Mouse (Mus musculus): ENCODE results near the gene Scn3a. TPM values are rescaled to one million over a fixed set of nuclear protein-coding genes. Genes with fewer than 3 reads are reported as not detected.

Scn3a gene
- polyA plus RNA-seq (2015; fragmentation: Nextera tagmentation; extraction: Ambion mirVana): 1.7 and 3.0 TPM in 2 replicates

DNA sequence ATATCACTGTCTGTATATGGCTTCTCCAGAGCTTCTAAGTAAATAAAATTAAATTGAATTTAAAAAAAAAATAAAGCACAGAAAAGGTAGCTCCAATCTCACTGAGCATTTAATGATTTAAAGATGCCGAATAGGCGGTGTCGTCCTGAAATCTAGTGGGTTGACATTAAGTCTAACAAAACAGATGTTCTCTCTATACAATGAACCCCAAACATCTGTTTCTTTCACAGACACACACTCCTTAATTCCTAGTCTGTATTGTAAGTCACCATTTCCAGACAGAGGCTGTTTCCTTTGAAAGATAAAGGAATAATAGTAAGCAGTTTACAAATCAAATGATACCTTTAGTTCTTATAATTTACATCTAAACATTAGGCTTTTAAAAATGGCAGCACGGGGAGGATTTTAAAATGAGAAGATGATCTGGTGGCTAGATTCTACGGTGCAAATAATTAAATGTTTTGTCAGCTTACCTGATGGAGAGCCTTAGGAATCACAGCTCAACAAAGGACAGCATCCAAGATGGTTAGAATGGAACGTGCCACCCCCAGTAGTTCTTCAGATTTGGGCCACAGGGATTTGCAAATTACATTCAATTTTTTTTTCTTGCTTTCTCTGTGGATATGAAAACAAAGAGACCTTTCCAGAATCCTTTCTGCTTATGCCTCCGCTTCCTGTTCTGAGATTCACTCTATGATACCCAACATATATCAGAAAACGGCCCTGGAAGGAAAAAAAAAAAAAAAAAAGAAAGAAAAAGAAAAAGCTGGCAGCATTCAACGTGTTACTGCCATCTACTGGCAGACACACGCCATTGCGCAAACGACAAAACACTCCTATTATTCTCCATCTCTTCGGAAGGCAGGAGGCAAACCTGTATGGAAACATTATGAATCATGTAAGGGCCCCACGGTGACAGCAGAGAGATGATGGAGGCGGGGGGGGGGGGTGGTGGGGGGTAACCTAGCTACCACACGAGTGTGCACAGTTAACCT is at the start of gene Scn3a:
Gene Scn3a, minus strand, starts transcription at position 835 of the 995 bp plus-strand sequence.
- ATAC-seq (ENCODE audit: low FRiP score, low read depth): peak; percentile 61; the same call in 1 of the 2 replicates
- Histone ChIP-seq H3K4me1 (no peaks in the 10 kb centered on the region), H3K36me3 (no peaks in the 10 kb centered on the region), H3K9ac (no peak within 1 kb of the TSS), H3K27ac (no peak within 1 kb of the TSS), H3K4me3 (peak within 1 kb of the TSS; percentile 18), H3K9me3 (no peaks in the 10 kb centered on the region), H3K27me3 (no peaks in the 10 kb centered on the region), H3K4me2 (replicated peaks) (peak within 1 kb of the TSS; percentile 41)
- 17% methylated on average over 16 of the region's 16 CpGs for WGBS

DNA sequence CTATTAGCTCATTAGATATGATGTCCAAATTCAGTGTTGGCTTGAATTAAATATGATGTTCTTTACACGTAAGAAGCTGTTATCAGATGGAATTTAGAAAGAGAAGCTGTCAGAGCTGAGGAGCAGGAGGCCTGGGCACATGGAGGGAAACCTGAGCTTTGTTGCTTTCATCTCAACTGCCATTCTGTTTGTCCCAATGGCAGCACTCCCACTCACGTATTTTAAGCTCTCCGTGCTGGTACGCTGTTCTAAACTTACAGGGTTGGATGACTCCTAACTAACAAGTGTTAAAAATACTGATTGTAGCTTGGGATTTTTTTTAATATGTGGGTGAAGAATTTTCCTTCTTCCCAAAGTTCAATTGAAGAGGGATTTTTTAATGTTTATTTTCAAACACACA is 44.5 kb upstream of the Scn3a start:
- Histone ChIP-seq H3K9ac (no peak overlapping the region), H3K27ac (no peak overlapping the region), H3K9me3 (no peaks in the 10 kb centered on the region), H3K4me3 (no peak overlapping the region), H3K36me3 (no peaks in the 10 kb centered on the region), H3K27me3 (no peaks in the 10 kb centered on the region), H3K4me1 (no peaks in the 10 kb centered on the region), H3K4me2 (replicated peaks) (no peak overlapping the region)
- 81% methylated on average over 4 of the region's 4 CpGs for WGBS
- no peak for ATAC-seq (ENCODE audit: low FRiP score, low read depth)

DNA sequence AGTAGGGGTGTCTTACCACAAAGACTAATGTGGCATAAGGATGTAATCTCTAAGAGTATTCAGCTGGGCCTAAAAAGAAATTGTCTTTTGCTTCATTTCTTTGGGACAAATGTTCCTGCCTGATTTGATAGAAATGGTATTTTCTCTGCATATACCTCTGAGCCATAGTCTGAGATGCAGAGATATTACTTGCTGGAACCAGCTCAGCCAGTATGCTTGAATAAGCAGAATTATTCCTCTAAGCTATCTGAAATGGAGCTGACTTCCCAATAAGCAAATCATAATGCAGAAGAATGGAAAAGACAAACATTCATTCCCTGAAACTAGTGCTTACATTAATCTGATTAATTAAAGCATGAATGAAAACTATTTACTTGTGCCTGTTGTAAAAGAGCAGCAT is 40.4 kb upstream of the Scn3a start:
- H3K4me3 ChIP-seq: no peak overlapping the region
- H3K27ac ChIP-seq: no peak overlapping the region
- H3K4me1 ChIP-seq: no peaks in the 10 kb centered on the region
- no peak overlapping the region for H3K4me2 ChIP-seq (replicated peaks)
- H3K27me3 ChIP-seq: no peaks in the 10 kb centered on the region
- ATAC-seq (ENCODE audit: low FRiP score, low read depth): no peak
- no peaks in the 10 kb centered on the region for H3K36me3 ChIP-seq
- H3K9me3 ChIP-seq: no peaks in the 10 kb centered on the region
- H3K9ac ChIP-seq: no peak overlapping the region

DNA sequence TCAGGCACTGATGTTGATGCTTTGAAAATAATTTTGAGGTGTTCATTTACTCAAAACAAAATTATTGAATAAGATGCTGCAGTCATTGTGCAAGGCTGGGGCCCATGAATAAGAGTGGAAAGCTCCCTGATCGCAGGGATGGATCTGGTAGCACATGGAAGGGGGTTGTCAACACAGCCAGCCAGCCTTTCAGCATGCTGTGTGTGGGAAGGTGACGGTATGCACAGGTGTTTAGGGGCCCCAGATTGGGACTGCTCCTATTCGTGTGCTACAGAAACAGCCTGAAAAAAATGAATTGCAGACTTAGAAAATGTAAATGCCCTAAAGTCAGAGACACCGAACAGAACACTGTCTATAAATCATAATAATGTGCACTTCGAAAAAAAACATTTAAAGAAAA is 20.3 kb upstream of the Scn3a start:
- Histone ChIP-seq H3K4me3 (no peak overlapping the region), H3K27me3 (no peaks in the 10 kb centered on the region), H3K4me1 (no peaks in the 10 kb centered on the region), H3K9me3 (no peaks in the 10 kb centered on the region), H3K36me3 (no peaks in the 10 kb centered on the region), H3K9ac (no peak overlapping the region), H3K27ac (no peak overlapping the region), H3K4me2 (replicated peaks) (no peak overlapping the region)
- no peak for ATAC-seq (ENCODE audit: low FRiP score, low read depth)
- WGBS: 67% methylated on average over 5 of the region's 5 CpGs

DNA sequence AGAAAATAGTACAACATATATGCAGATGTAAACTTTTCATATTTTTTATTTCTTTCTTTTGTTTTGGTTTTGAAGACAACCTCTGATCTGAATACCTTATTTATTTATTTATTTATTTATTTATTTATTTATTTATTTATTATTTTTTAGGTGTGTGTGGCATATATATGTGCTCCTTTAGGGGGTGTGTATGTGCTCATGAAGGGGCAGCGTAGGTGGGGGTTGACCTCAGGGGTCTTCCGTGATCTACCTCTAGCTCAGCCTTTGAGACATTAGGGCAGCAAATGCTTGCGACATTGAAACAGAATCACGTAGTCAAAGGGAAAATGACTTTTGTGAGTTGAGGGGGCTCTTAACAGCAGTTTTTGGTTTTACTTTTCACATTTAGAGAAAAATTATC is 498 bp upstream of the Scn3a start:
- H3K9me3 ChIP-seq: no peaks in the 10 kb centered on the region
- no peak for ATAC-seq (ENCODE audit: low FRiP score, low read depth)

DNA sequence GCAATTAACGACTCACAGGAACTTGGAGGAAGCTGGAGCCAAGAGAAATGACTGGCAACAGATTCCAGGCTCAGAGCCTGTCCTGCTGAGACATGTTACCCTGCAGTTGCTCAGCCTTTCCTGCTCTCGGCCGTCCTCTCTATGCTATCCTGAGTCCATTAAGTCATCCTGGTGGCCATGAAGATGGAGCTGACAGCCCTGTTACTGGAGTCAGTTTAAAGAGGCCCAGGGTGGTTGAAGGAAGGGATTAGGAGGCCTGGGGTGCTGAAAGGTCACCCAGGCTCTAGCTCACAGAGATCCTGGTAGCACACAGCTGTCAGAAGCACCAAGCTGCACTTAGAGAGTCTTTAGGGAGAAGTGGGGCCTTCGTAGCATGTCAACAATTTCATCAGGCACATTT is 3.5 kb downstream of the Scn3a start:
- ATAC-seq (ENCODE audit: low FRiP score, low read depth): no peak
- 27% methylated on average over 4 of the region's 4 CpGs for WGBS
- H3K4me1 ChIP-seq: no peaks in the 10 kb centered on the region
- H3K27ac ChIP-seq: no peak overlapping the region; the same call in 1 of the 2 replicates
- no peak overlapping the region for H3K9ac ChIP-seq
- no peaks in the 10 kb centered on the region for H3K27me3 ChIP-seq
- H3K36me3 ChIP-seq: no peaks in the 10 kb centered on the region
- no peaks in the 10 kb centered on the region for H3K9me3 ChIP-seq
- H3K4me2 ChIP-seq (replicated peaks): no peak overlapping the region
- H3K4me3 ChIP-seq: no peak overlapping the region

More for the DNA sequence above, 498 bp upstream of the Scn3a start:
- Histone ChIP-seq H3K27ac (no peak overlapping the region), H3K36me3 (no peaks in the 10 kb centered on the region), H3K9ac (no peak overlapping the region), H3K4me1 (no peaks in the 10 kb centered on the region), H3K27me3 (no peaks in the 10 kb centered on the region), H3K4me2 (replicated peaks) (no peak overlapping the region), H3K4me3 (no peak overlapping the region)
- WGBS: 91% methylated on average over 4 of the region's 4 CpGs

DNA sequence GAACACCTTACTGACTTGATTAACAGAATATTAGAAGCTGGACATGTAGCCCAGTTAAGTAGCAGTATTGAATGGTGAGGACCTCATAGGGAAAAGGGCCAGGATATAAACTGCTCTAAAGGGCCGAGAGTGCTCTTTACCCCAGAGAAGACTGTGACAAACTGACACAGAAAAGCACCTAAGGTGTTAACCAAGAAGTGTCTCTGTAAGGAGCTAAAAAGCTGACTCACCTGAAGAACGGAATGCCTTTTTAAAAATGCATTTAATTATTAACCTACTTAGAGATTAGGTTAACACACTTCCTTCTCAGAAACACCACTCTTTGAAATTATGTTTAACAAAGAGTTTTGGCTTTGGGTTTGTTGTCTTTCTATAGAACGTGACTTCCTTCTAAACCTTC is 9.7 kb downstream of the Scn3a start:
- H3K36me3 ChIP-seq: no peaks in the 10 kb centered on the region
- H3K4me1 ChIP-seq: 0 out of 2 replicates have a peak, but pooled peaks cover under 1% of the 10 kb centered on the region
- H3K9me3 ChIP-seq: no peaks in the 10 kb centered on the region
- no peak overlapping the region for H3K9ac ChIP-seq
- ATAC-seq (ENCODE audit: low FRiP score, low read depth): no peak
- H3K27ac ChIP-seq: no peak overlapping the region
- no peaks in the 10 kb centered on the region for H3K27me3 ChIP-seq
- WGBS: 68% methylated on average over 3 of the region's 3 CpGs
- no peak overlapping the region for H3K4me2 ChIP-seq (replicated peaks)
- no peak overlapping the region for H3K4me3 ChIP-seq

DNA sequence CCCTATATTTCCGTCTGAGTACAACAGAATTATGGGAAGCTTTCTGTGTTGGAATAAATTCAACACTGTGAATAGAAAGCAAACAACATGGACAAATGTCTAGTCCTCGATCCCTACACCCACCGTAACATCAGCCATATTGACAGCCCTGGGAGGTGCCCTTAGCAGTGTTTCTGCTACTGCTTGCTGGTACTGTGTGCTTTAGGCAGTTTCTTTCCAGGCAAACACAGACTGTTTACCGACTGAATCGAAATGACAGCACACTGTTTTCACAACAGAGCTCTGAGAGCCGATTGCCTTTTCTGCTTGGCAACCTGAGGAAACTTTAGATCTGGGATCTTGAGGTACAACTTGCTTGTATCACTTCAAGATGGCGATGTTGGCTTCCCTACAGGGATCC is 12.8 kb downstream of the Scn3a start:
- WGBS: 89% methylated on average over 7 of the region's 7 CpGs
- Histone ChIP-seq H3K4me1 (peaks cover 6% of the 10 kb centered on the region; the same call in 1 of the 2 replicates), H3K27me3 (no peaks in the 10 kb centered on the region), H3K9ac (no peak overlapping the region), H3K4me2 (replicated peaks) (no peak overlapping the region), H3K4me3 (no peak overlapping the region), H3K9me3 (no peaks in the 10 kb centered on the region), H3K36me3 (no peaks in the 10 kb centered on the region), H3K27ac (no peak overlapping the region)
- ATAC-seq (ENCODE audit: low FRiP score, low read depth): no peak

DNA sequence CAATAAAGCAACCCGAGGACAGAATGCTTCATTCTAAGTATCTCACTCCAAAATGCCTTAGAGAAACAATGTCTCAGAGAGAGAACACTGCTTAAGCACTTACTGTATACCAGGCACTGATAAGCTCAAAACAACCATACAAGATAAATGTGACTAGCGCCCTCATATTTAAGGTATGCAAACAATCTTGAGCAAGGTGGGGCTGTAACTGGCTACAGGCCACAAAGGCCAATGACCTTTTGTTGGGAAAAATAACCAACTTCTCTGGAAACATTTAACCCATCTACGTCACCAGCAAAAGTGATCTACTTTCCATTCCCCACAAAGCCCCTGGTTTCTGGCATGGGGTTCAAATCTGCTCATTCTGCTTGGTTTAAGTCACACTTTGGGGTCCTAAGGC is 14.0 kb downstream of the Scn3a start:
- H3K9me3 ChIP-seq: no peaks in the 10 kb centered on the region
- 87% methylated on average over 3 of the region's 3 CpGs for WGBS
- no peak overlapping the region for H3K27ac ChIP-seq
- peaks cover 6% of the 10 kb centered on the region; the same call in 1 of the 2 replicates for H3K4me1 ChIP-seq
- no peak overlapping the region for H3K4me2 ChIP-seq (replicated peaks)
- no peak for ATAC-seq (ENCODE audit: low FRiP score, low read depth)
- H3K4me3 ChIP-seq: no peak overlapping the region
- H3K36me3 ChIP-seq: no peaks in the 10 kb centered on the region
- H3K9ac ChIP-seq: no peak overlapping the region
- H3K27me3 ChIP-seq: no peaks in the 10 kb centered on the region

DNA sequence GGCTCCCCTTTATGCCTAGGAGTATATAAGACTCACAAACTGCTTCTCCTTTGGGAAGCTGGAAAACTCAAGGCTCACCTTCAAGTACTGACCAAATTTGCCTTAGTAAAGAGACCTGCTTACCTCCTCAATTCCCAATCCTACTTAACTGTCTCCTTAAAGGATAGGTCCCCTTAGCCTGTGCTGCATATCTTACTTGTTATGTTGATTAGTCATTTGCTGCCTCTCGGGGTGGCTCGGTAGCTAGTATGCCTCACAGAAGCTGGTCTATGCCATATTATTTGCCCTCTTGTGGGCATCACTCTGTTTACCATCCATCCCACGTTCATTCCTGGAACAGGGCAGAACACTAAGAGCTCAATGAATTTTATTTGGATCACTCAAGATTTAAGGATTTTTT is 14.7 kb downstream of the Scn3a start:
- no peak overlapping the region for H3K4me2 ChIP-seq (replicated peaks)

DNA sequence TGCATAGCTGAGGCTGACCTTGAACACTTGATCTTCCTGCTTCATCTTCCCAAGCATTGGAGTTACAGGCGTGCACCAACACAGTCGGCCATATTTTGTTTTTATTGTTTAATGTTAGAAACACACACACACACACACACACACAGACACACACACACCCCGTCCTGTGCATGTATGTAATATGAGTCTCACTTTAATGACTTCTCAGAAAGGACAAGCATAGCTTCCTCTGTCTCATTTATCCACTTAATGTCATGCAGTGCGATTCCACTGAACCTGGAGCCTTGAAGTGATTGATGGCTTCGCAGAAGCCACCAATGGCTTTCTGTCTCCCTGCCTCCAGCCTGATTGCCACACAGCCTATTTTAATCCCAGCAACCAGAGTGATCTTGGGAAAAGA is 15.2 kb downstream of the Scn3a start:
- H3K36me3 ChIP-seq: no peaks in the 10 kb centered on the region
- 49% methylated on average over 5 of the region's 5 CpGs for WGBS
- H3K27ac ChIP-seq: no peak overlapping the region
- H3K4me2 ChIP-seq (replicated peaks): no peak overlapping the region
- no peaks in the 10 kb centered on the region for H3K27me3 ChIP-seq
- H3K4me3 ChIP-seq: no peak overlapping the region
- peaks cover 6% of the 10 kb centered on the region; the same call in 1 of the 2 replicates for H3K4me1 ChIP-seq
- no peak overlapping the region for H3K9ac ChIP-seq
- no peak; the same call in 1 of the 2 replicates for ATAC-seq (ENCODE audit: low FRiP score, low read depth)
- H3K9me3 ChIP-seq: no peaks in the 10 kb centered on the region

More for the DNA sequence above, 14.7 kb downstream of the Scn3a start:
- Histone ChIP-seq H3K4me3 (no peak overlapping the region), H3K4me1 (peaks cover 6% of the 10 kb centered on the region; the same call in 1 of the 2 replicates), H3K36me3 (no peaks in the 10 kb centered on the region), H3K27me3 (no peaks in the 10 kb centered on the region), H3K9ac (no peak overlapping the region), H3K9me3 (no peaks in the 10 kb centered on the region), H3K27ac (no peak overlapping the region)
- 43% methylated on average over 3 of the region's 3 CpGs for WGBS
- ATAC-seq (ENCODE audit: low FRiP score, low read depth): no peak

DNA sequence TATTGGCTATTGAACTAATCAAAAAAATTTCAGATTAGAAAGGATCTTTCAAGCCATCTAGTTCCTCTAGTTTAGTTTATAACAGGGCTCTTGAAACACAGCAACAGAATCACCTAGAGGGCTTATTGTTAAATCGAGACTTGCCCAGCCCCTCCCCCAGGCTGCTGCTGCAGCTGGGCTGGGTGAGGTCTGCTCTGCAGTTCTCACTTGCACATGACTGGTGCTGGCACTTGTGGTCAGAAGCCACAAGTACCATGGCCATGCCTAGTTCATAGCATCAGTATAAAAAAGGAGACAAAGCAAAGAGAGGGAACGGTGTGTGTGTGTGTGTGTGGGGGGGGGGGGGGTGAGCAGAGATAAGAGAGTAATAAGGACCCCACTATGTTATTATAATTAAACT is 15.7 kb downstream of the Scn3a start:
- 30% methylated on average over 2 of the region's 2 CpGs for WGBS

More for the DNA sequence above, 15.7 kb downstream of the Scn3a start:
- no peaks in the 10 kb centered on the region for H3K27me3 ChIP-seq
- H3K36me3 ChIP-seq: no peaks in the 10 kb centered on the region
- H3K9me3 ChIP-seq: no peaks in the 10 kb centered on the region
- H3K4me2 ChIP-seq (replicated peaks): no peak overlapping the region
- H3K4me3 ChIP-seq: no peak overlapping the region
- H3K9ac ChIP-seq: no peak overlapping the region
- no peak overlapping the region for H3K27ac ChIP-seq
- peaks cover 6% of the 10 kb centered on the region; the same call in 1 of the 2 replicates for H3K4me1 ChIP-seq
- ATAC-seq (ENCODE audit: low FRiP score, low read depth): peak; percentile 36; the same call in 1 of the 2 replicates
